Mouse (Mus musculus): ENCODE measurements around the gene Shc2. TPM values are rescaled to one million over a fixed set of nuclear protein-coding genes. Genes with fewer than 3 reads are reported as not detected.

Shc2 gene
- total RNA-seq, 2 experiments from 2014 or later: 39.2 to 48.2 TPM

DNA sequence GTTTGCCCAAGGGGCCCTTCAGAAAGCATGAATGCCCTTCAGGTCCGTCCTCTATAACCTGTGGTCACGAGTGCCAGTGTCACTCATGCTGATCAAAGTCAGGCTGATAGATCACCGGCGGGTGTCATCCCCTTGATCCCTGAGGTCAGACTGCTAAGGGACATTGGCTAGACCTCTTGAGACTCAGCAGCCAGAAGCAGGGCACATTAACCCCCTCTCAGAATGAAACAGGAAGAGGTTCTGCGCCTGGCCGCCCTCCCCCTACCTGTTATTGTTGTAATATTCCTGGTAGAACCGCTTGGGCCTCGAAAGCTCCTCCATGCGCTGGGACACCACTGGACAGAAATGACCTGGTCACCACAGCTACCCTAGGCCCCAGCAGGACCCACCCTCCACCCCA, 53.3 kb downstream of the Shc2 start:
- no peak for DNase-seq (ENCODE audit: extremely low spot score in 1 of 2, low spot score in 1 of 2)

DNA sequence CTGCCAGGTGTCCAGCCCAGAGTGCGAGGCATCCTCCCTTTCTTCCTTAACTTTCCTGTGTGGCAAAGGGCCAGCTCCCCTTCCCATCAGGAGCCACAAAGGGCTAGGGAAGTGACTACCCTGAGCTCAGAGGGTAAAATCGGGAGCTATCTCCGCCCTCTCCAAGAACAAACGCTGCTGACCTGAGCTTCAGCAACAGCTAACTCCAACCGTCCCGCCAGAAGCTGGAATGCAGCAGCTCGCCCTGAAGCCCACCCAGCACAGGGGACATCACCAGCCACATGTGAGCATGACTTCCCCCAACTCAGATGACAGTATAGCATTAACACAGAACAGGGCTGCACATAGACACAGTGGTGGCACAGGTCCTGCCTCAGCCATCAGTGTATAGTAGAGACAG, 53.7 kb downstream of the Shc2 start:
- DNase-seq (ENCODE audit: extremely low spot score in 1 of 2, low spot score in 1 of 2): no peak

DNA sequence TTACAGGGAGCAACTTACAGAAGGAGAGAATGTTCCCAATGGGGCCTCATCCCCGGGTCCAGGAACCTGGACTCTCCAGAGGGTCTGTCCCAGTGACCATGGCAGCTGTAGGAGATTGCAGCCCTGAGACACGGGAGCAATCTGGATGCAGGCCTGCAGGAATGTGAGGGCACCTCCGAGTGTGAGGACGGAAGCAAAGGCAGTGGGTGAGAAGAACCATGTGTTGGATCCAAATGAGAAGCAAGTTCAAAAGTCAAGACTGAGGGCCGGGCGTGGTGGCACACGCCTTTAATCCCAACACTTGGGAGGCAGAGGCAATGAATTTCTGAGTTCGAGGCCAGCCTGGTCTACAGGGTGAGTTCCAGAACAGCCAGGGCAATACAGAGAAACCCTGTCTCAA, 56.2 kb downstream of the Shc2 start:
- DNase-seq (ENCODE audit: extremely low spot score in 1 of 2, low spot score in 1 of 2): no peak

DNA sequence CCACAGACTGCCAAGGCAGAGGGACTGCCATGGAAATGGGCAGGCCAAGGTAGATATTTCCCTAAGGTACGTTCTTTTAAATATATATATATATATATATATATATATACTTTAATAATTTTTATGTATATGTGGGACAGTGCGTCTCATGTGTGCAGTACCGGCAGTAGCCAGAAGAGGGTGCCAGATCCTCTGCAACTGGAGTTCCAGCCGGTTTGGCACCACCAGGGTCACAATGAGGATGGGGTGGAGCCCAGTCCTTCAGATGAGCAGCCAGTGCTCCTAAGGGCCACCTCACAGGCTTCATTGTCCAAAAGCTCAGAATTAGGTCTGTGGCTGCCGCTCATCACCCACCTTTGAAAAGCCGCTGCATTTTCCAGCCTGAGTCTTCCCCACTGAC, 56.9 kb downstream of the Shc2 start:
- DNase-seq (ENCODE audit: extremely low spot score in 1 of 2, low spot score in 1 of 2): peak in 1 of 2 experiments; percentile 63

DNA sequence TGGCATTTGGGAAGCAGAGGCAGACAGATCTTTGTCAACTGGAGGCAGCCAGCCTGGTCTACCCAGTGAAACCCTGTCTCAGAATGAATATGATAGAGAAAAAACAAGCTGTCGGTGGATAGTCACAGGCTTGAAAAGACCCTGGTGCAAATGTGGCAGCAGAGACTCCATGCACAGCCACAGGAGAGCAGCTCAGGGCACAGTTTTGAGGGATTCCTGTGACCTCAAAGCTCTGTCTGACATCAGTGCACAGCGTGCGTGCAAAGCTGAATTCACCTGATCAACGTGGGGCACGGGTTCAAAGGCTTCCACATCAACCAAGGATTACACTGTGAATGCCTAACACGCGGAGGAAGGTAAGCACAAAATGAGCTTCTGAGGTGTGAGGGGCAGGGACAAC, 57.4 kb downstream of the Shc2 start:
- no peak for DNase-seq (ENCODE audit: extremely low spot score in 1 of 2, low spot score in 1 of 2)

DNA sequence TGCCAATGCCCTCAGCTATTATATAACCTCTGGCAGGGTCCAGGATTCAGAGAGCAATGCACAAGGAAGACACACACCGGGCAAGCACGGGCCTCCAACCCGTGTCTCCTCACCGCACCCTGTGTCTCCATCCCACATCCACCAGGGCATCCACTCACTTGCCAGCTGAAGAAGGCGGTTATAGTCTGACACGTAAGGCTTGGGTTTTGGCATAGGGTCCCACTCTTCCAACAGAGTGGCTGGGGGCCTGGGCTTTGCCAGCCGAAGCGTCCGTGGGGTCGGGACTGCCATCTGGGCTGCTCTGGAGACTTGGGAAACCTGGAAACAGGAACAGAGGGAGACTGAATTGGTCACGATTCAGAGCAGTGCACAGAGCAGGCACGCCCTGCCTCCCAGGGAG, 57.9 kb downstream of the Shc2 start:
- no peak for DNase-seq (ENCODE audit: extremely low spot score in 1 of 2, low spot score in 1 of 2)

DNA sequence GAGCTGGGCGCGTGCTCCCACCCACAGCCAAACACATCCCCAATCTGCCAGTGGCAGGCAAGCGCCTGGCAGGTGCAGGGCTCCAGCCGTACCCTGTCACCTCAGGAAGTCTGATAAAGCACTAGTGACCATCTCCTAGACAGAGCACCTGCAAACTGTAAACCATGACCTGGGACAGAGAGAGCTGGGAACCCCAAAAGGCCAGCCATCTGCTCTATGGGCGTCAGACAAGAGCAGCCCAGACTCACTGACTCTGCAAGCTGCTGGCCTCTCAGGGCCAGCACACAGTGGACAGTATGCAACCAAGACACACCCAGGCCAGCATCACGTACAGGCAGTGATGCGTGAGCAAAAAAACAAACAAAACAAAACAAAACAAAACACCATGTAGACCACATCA, 58.8 kb downstream of the Shc2 start:
- DNase-seq (ENCODE audit: extremely low spot score in 1 of 2, low spot score in 1 of 2): no peak

DNA sequence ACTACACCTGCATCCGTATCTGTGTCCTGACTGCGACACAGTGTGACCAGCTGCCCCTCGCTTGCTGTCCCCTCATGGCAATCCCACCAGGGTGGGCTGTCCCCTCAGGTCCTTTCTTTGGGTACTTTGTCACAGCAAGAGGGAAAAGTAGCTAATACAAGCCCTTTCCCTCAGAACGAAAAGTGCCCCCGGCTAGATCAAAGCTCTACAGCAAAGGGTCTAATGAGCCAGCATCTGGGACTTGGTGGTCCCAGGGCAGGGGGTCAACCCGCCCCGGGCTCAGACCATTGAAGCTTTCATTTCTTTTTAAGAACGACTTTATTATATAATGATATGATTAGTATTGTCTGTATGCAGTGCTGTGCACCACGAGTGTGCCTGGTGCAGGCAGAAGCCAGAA, 59.4 kb downstream of the Shc2 start:
- DNase-seq (ENCODE audit: extremely low spot score in 1 of 2, low spot score in 1 of 2): no peak

DNA sequence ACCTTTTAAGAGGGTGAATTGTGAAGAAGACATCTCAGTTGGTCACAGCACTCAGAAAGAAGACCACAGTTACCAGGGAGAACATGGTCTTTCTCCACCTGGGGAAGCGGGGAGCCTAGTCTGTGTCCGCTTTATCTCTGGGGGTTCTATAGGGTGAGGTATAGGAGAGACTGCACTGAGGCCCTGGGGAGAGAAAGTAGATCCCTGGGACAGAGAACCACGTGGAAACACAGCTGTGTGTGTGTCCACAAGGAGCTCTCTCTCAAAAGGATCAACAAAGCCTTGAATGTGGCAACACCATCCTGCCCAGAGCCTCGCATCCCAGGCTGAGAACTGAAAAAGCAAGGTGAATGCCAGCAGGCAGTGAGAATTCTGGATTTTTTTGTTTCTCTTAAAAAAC, 60.3 kb downstream of the Shc2 start:
- no peak for DNase-seq (ENCODE audit: extremely low spot score in 1 of 2, low spot score in 1 of 2)

DNA sequence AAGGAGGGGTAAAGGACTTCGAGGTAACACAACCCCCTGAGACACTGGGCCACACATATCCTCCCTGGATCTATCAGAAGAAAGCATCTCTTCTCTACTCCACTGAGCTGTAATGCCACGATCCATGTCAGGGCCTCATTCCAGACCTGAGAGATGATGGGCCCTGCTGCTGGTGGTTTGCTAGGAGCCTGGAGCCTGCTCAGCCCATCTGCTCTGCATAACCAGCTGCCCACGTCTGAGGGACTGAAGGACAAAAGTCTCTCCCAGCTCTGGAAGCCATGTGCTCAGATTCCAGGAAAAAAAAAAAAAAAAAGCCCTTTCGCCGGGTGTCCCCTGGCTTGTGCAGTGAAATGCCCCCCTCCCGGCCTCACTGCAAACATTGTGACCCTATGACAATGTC, 62.0 kb downstream of the Shc2 start:
- DNase-seq (ENCODE audit: extremely low spot score in 1 of 2, low spot score in 1 of 2): no peak

DNA sequence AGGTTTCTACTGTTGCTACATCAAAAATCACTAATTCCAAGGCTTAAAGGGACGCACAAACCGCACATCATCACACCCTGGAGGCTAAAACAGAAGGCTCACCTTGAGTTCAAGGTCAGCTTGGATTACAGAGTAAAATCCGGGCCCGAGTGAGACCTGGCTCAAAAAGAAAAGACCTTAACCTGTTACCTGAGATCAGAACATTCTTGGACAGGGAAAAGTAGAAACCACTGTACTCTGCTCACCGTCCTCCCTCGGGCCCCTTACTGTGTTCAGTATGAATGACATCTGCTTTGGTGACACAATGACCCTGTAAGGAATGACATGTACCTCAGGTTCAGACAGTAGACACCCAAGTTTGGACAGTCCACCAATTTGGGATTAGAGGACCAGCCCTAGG, 62.9 kb downstream of the Shc2 start:
- DNase-seq (ENCODE audit: extremely low spot score in 1 of 2, low spot score in 1 of 2): no peak

DNA sequence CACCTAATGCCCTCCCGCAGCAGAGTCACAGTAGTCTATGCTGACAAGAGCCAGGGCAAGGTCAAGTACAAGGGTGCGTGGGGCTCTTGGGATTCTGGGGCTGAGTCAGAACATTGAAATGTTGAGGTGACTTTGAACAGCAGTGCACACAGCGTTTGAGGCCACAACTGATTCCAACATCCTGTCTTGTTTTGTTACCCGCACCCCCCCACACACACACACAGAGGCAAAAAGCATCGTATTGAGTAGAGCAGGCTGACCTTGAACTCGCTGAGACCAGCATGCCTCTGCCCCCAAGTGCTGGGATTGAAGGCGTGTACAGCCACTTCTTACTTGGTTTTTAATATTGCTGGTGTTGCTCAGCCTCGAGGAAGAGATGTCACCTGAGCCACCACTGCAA, 63.4 kb downstream of the Shc2 start:
- DNase-seq (ENCODE audit: extremely low spot score in 1 of 2, low spot score in 1 of 2): no peak

DNA sequence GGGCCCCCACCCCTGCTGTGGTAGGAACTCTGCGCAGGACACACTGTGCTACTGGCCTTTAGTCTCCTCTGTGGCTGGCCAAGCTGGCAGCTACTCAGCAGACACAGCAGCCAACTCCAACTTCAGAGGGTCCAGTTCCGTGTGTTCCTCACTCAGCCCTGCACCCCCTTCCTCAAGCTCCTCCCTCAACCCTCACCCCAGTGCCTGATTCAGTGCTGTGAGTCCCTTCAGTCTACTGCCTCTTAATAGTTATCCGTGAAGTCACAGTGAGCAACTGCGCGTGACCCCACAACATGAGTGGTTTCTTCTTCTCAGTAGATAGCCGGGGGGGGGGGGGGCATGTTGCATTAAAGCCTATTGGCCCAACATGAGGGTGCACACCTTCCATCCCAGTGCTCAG, 64.1 kb downstream of the Shc2 start:
- no peak for DNase-seq (ENCODE audit: extremely low spot score in 1 of 2, low spot score in 1 of 2)

DNA sequence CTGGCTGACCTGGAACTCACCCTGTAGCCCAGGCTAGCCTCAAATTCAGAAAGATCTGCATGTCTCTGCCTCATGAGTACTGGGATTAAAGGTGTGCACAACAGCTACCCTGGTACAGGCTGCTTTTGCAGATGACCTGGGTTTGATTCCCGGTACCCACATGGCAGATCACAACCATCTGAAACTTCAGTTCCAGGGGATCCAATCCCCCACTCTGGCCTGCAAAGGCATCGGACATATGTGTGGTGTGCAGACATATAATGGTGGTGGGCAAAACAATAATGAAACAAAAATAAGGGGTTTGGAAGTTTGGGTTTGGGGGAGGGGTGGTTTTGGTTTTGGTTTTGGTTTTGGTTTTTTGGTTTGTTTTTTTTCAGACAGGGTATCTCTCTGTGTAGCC, 66.4 kb downstream of the Shc2 start:
- DNase-seq (ENCODE audit: extremely low spot score in 1 of 2, low spot score in 1 of 2): no peak

DNA sequence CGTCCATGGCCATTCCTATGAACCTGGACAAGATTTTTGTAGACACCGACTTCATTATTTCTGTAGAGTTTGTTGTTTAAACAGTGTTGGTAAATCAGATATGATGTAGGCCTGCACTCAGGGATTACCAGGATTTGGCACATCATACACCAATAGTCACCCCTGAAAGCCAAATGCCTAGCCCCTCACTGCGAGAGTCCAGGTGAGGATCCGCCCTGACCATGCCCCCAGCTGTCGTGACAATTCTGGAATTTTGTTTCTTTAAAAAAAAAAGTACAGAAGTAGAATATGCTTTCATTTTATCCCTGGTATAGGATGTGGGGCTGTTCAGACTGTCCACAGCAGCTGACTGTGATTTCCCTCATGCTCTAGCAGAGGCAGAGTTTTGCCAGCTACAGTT, 67.8 kb downstream of the Shc2 start:
- no peak for DNase-seq (ENCODE audit: extremely low spot score in 1 of 2, low spot score in 1 of 2)

Other genes starting within 250 kb of the Shc2 start
- gene Vmn2r83, start 169.2 kb downstream of the Shc2 start, total RNA-seq (2021): not detected
- 1 to 10 TPM; 5.3 to 6.9 TPM for gene Plpp2, start 104.1 kb downstream of the Shc2 start, total RNA-seq (2021)
- gene Mier2, start 82.7 kb downstream of the Shc2 start, total RNA-seq (2021): 10 to 100 TPM; 53.2 to 56.4 TPM
- under 1 TPM in 1 of 2 experiments, not detected in 1; 0.44 TPM for gene Theg, start 50.6 kb downstream of the Shc2 start, total RNA-seq (2021)
- gene C2cd4c, start 23.9 kb downstream of the Shc2 start, total RNA-seq (2021): 10 to 100 TPM; 12.1 to 12.3 TPM
- under 1 TPM in 1 of 2 experiments, not detected in 1; 0.22 TPM for gene Odf3l2, start 7.8 kb upstream of the Shc2 start, total RNA-seq (2021)
- gene Madcam1, start 26.6 kb upstream of the Shc2 start, total RNA-seq (2021): not detected
- 10 to 100 TPM; 74.9 to 79.7 TPM for gene Tpgs1, start 31.5 kb upstream of the Shc2 start, total RNA-seq (2021)
- 10 to 100 TPM; 67.1 to 77.7 TPM for gene Cdc34, start 44.3 kb upstream of the Shc2 start, total RNA-seq (2021)
- 1 to 10 TPM; 2.4 to 3.1 TPM for gene Gzmm, start 51.1 kb upstream of the Shc2 start, total RNA-seq (2021)
- 100 to 1,000 TPM; 610 to 665 TPM for gene Bsg, start 66.6 kb upstream of the Shc2 start, total RNA-seq (2021)
- gene Hcn2, start 78.7 kb upstream of the Shc2 start, total RNA-seq (2021): 100 to 1,000 TPM; 108 to 110 TPM
- gene Polrmt, start 108.7 kb upstream of the Shc2 start, total RNA-seq (2021): 10 to 100 TPM; 39.2 to 44.6 TPM
- gene Fgf22, start 117.2 kb upstream of the Shc2 start, total RNA-seq (2021): 1 to 10 TPM; 1.0 to 1.5 TPM
- 10 to 100 TPM; 82.7 to 92.9 TPM for gene Rnf126, start 129.0 kb upstream of the Shc2 start, total RNA-seq (2021)
- 1 to 10 TPM; 1.2 to 2.1 TPM for gene Fstl3, start 139.4 kb upstream of the Shc2 start, total RNA-seq (2021)
- gene Prss57, start 153.0 kb upstream of the Shc2 start, total RNA-seq (2021): under 1 TPM; 0.30 to 0.33 TPM
- gene Palm, start 155.7 kb upstream of the Shc2 start, total RNA-seq (2021): 100 to 1,000 TPM; 307 to 325 TPM
- gene Misp, start 183.1 kb upstream of the Shc2 start, total RNA-seq (2021): under 1 TPM; 0.66 to 0.89 TPM
- gene Ptbp1, start 216.5 kb upstream of the Shc2 start, total RNA-seq (2021): 10 to 100 TPM; 44.0 to 66.0 TPM
- gene Prtn3, start 236.6 kb upstream of the Shc2 start, total RNA-seq (2021): 1 to 10 TPM; 1.1 to 1.4 TPM
- gene Plppr3, start 236.7 kb upstream of the Shc2 start, total RNA-seq (2021): 10 to 100 TPM; 32.4 to 34.4 TPM
- not detected for gene Elane, start 248.3 kb upstream of the Shc2 start, total RNA-seq (2021)